Mouse (Mus musculus) hindbrain, embryonic 14.5 days (tissue): ENCODE measurements at regions not wholly inside any gene's neighbourhood (a gene's known extent, or its start where the extent isn't known, plus 50 kb on each side); places are given as distances from the start of the nearest gene placed in this dataset.

Experiments used
- ATAC-seq: fragments of 200-750 bp; cut with Nextera tagmentation; 2 replicates; pipeline ENCODE4 v1.8.0; 2017; ENCODE audit warnings: moderate number of reproducible peaks, mild to moderate bottlenecking, moderate TSS enrichment, moderate library complexity; ENCODE audit not compliant: low FRiP score
- DNase-seq: peaks from one replicate; pipeline ENCODE4 v3.0.0-alpha.2; 2015; ENCODE audit warnings: low spot score
- H3K27ac ChIP-seq: fragments of 300-500 bp; sonication (generic); 2 replicates; pipeline ENCODE4 v1.5.1; 2014; ENCODE audit warnings: mild to moderate bottlenecking, moderate library complexity
- H3K27me3 ChIP-seq: fragments of 300-500 bp; sonication (generic); 2 replicates; pipeline ENCODE4 v1.6.1; 2014; ENCODE audit warnings: mild to moderate bottlenecking, low read length, mixed read lengths; ENCODE audit not compliant: control insufficient read depth, insufficient read depth
- H3K36me3 ChIP-seq: fragments of 300-500 bp; sonication (generic); replicated peaks from 2 replicates; pipeline ENCODE4 v1.6.1; 2014; ENCODE audit not compliant: control insufficient read depth, insufficient read depth
- H3K4me1 ChIP-seq: fragments of 300-500 bp; sonication (generic); replicated peaks from 2 replicates; pipeline ENCODE4 v1.6.1; 2014; ENCODE audit warnings: antibody characterized with exemption, low read length, mixed read lengths; ENCODE audit not compliant: control insufficient read depth, insufficient read depth
- H3K4me2 ChIP-seq: fragments of 300-500 bp; sonication (generic); replicated peaks from 2 replicates; pipeline ENCODE4 v1.6.1; 2014; ENCODE audit warnings: mild to moderate bottlenecking, moderate library complexity
- H3K4me3 ChIP-seq: fragments of 300-500 bp; sonication (generic); replicated peaks from 2 replicates; pipeline ENCODE4 v1.5.1; 2014; ENCODE audit warnings: mild to moderate bottlenecking, low read length
- H3K9ac ChIP-seq: fragments of 300-500 bp; sonication (generic); 2 replicates; pipeline ENCODE4 v1.6.1; 2014
- H3K9me3 ChIP-seq: fragments of 300-500 bp; sonication (generic); 2 replicates; pipeline ENCODE4 v1.6.1; 2016; ENCODE audit warnings: low read length; ENCODE audit not compliant: control insufficient read depth
- WGBS: fragments of 180-500 bp; shearing (Covaris S2); extraction: QIAGEN DNeasy Blood & Tissue Kit; methylation state at CpG from one replicate; pipeline ENCODE4 v1.1.7; 2014; 5-methylcytosine and 5-hydroxymethylcytosine counted together

DNA sequence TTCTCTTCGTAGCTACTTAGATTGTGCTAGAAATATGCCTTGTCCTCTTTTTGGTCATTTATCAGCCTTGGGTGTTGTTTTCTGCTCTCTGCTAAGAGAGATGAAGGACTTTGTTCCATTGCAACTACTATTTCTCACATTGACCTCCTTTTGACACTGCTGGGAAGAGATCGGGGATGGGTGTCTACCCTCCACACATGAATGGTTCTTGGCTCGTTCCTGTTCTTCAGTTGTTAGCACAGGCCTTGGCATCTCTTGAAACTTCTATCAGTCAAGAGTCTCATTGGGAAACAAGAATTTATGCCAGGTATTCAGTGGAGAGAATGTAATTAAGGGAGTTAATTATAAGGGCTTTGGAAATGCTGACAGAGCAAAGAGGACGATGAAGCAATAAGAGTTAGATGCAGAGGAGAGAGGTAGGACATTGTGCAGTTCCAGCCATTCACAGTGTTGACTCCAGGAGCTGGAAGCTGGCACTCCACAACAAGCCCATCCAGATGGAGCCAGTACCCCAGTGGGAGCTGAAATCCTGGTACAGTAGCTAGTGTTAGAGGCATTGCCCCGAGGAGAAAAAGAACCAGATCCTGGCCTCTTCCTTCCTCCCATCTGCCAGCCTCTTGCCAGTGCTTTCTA lies 107.5 kb upstream of the Tab2 start:
- no peak overlapping the region for H3K4me3 ChIP-seq
- no peak overlapping the region for H3K4me2 ChIP-seq
- ATAC-seq (peak; percentile 53), DNase-seq (no peak)
- H3K4me1 ChIP-seq, result no peaks in the 10 kb centered on the region
- no peak overlapping the region for H3K27ac ChIP-seq
- no peaks in the 10 kb centered on the region for H3K36me3 ChIP-seq
- peaks cover 4% of the 10 kb centered on the region; the same call in 1 of the 2 replicates for H3K9me3 ChIP-seq
- no peak overlapping the region for H3K9ac ChIP-seq
- no peaks in the 10 kb centered on the region for H3K27me3 ChIP-seq
- WGBS, result 61% methylated on average over 5 of the region's 5 CpGs

DNA sequence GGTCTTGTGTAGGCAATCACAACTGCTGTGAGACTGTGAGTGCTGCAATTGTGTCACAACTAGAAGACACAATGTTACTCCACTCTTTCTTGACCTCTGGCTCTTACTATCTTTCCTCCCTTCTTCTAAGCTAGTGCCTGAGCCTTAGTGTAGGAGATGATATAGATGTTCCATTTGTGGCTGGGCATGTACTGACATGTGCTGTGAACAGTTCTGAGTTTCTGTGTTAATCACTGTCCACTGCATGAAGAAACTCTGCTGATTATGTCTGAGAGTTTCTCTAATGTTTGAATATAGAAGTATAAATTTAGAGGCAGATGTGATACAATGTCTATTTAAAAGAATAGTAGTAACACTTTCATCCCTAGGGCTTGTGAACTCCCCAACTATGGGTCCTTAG lies 105.0 kb upstream of the Tab2 start:
- no peak overlapping the region for H3K27ac ChIP-seq
- no peaks in the 10 kb centered on the region for H3K4me1 ChIP-seq
- H3K4me2 ChIP-seq, result no peak overlapping the region
- H3K36me3 ChIP-seq, result no peaks in the 10 kb centered on the region
- DNase-seq, result no peak
- H3K9me3 ChIP-seq, result peaks cover 4% of the 10 kb centered on the region; the same call in 1 of the 2 replicates
- H3K4me3 ChIP-seq, result no peak overlapping the region
- H3K9ac ChIP-seq, result no peak overlapping the region
- ATAC-seq, result no peak
- H3K27me3 ChIP-seq, result no peaks in the 10 kb centered on the region

DNA sequence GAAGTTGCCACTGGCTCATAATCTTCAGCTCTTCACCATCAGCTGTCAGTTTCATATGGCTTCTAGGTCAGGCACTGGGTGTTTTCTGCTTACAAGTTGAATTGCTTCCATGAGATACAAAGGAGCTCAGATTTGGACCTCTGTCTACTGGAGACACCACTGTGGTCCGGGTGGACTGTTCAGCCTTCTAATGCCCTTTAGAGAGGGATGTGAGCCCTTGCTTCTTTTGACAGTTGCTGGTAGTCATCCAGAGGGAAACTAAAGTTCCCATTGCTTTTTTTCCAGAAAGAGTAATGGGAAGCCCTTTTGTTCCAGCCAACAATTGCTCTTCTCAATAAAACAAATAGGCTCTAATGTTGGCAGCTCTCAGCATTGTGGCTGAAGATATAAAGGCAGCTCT lies 103.7 kb upstream of the Tab2 start:
- H3K9me3 ChIP-seq, result peaks cover 4% of the 10 kb centered on the region; the same call in 1 of the 2 replicates
- no peaks in the 10 kb centered on the region for H3K36me3 ChIP-seq
- 58% methylated on average over 1 of the region's 1 CpGs for WGBS
- H3K4me1 ChIP-seq, result no peaks in the 10 kb centered on the region
- H3K9ac ChIP-seq, result no peak overlapping the region
- ATAC-seq (no peak), DNase-seq (no peak)
- no peak overlapping the region for H3K4me3 ChIP-seq
- no peaks in the 10 kb centered on the region for H3K27me3 ChIP-seq
- no peak overlapping the region for H3K27ac ChIP-seq
- no peak overlapping the region for H3K4me2 ChIP-seq

DNA sequence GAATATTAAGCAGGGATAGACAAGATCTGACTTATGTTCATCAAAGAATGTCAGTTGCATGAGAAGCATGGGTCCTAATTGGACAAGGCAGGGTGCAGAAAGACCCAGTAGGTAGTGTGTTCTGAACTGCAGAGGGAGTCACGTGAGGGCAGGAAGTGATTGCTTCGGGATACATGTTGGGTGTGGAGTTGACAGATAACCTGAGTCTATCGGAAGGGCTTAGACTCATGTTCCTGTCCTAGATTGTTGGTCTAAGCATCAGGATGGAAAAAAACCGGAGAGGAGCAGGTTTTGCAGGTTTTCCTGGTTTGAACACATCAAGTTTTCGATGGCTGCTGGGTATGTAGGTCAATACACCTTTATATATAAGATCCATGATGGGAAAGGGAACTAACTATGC lies 101.8 kb upstream of the Tab2 start:
- no peaks in the 10 kb centered on the region for H3K4me1 ChIP-seq
- DNase-seq, result no peak
- 87% methylated on average over 5 of the region's 5 CpGs for WGBS

DNA sequence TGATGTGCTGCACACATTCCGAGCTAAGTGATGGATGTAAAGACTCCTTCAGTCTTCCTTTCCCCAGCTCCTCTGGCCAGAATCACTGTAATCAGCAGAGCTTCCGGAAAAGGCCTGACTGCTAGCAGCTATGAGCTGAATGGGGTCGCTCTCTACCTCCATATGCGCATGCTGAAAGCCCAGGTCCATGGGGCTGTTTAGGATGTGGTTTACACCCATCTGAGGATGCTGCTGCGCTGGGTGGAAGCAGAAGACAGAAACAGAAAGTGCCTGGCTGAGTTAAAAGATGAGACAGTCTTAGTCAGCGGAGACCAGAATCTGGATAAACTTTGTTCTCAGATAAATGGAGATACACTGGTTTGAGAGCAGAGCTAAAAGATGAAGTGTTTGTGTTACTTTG lies 99.3 kb upstream of the Tab2 start:
- 79% methylated on average over 6 of the region's 6 CpGs for WGBS
- no peak overlapping the region for H3K4me2 ChIP-seq

More for the DNA sequence above, 101.8 kb upstream of the Tab2 start:
- no peaks in the 10 kb centered on the region for H3K27me3 ChIP-seq
- no peak for ATAC-seq
- no peak overlapping the region for H3K27ac ChIP-seq
- H3K36me3 ChIP-seq, result no peaks in the 10 kb centered on the region
- no peak overlapping the region for H3K9ac ChIP-seq
- H3K4me3 ChIP-seq, result no peak overlapping the region
- H3K9me3 ChIP-seq, result peaks cover 4% of the 10 kb centered on the region; the same call in 1 of the 2 replicates
- no peak overlapping the region for H3K4me2 ChIP-seq

DNA sequence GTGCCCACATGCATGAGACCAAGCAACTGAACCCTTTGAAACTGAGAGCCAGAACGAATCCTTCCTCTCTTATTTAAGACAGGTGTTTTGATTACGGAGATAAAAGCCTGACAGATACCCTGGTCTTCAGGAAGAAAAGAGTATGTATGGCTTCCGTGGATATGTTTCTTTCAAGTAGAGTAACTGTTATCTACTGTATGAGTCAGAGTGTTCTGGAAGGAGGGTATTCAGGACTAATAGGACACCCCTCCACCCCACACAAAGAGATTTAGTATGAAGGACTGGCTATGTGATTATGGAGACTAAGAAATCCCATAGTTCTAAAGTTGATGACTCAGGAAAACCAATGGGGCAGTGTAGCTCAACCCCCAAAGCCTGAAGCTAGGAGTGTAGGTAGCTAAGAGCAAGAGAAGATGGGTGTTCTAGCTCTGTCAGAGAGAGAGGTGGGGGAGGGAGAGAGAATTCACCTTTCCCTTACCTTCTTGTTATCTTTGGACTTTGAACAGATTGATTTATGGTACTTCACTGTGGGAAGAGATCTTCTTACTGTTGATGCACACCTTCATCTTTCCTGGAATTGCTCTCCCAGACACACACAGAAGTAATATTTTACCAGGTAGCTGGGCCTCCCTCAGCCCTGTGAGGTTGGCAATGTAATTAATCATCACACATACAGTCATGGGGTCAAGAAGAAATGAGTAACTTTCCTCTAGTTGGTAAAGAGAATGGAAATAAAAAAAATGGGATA lies 87.6 kb upstream of the Tab2 start:
- Histone ChIP-seq H3K9me3 (no peaks in the 10 kb centered on the region), H3K9ac (no peak overlapping the region), H3K4me1 (no peaks in the 10 kb centered on the region; the same call in 1 of the 2 replicates), H3K27me3 (no peaks in the 10 kb centered on the region), H3K4me2 (no peak overlapping the region), H3K4me3 (no peak overlapping the region), H3K27ac (no peak overlapping the region), H3K36me3 (no peaks in the 10 kb centered on the region)
- ATAC-seq, result no peak
- DNase-seq, result no peak
- 93% methylated on average over 3 of the region's 3 CpGs for WGBS

More for the DNA sequence above, 99.3 kb upstream of the Tab2 start:
- no peaks in the 10 kb centered on the region for H3K36me3 ChIP-seq
- no peaks in the 10 kb centered on the region for H3K9me3 ChIP-seq
- H3K9ac ChIP-seq, result no peak overlapping the region
- H3K4me3 ChIP-seq, result no peak overlapping the region
- DNase-seq, result no peak
- H3K4me1 ChIP-seq, result no peaks in the 10 kb centered on the region
- no peak overlapping the region for H3K27ac ChIP-seq
- H3K27me3 ChIP-seq, result no peaks in the 10 kb centered on the region
- ATAC-seq, result no peak

DNA sequence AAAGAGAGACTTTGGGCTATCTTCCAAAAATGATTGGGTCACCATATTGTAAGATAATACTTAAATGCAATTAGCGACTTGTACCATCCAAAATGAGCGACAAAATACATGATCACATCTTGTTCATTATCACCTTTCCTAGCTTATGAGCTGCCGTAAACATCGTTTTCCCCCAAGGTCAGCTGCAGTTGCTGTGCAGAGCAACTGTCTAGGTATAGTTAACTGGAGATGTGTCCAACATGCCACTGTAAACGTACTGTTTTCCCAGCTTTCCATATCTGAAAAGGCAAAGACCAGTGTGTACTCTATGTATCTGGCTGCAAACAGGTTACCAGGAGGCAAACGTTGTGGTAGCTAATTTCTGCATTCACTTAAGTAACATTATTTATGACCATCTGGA lies 86.3 kb upstream of the Tab2 start:
- Histone ChIP-seq H3K9me3 (no peaks in the 10 kb centered on the region), H3K9ac (no peak overlapping the region), H3K27me3 (no peaks in the 10 kb centered on the region), H3K36me3 (no peaks in the 10 kb centered on the region), H3K27ac (no peak overlapping the region), H3K4me1 (peaks cover 11% of the 10 kb centered on the region), H3K4me3 (no peak overlapping the region), H3K4me2 (no peak overlapping the region)
- WGBS, result 92% methylated on average over 6 of the region's 6 CpGs
- no peak for DNase-seq
- ATAC-seq, result no peak

DNA sequence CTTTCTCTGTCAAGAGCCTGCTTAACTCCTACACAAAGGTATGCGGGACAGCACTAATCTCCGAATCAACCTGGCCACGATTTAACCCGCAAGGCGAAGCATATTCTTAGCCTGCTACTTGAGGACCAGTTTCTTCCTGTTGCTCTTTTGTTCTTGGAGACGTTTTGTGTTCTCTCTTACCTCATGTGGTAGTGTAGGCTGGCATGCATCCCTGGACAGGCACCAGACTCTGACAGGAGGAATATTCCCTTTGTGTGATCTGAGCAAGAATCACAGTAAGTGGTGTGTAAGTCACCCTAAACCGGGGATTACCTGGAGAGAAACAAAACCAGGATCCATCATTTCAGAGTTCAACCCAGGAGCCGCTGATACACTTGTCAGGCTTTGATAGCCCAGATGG lies 85.8 kb upstream of the Tab2 start:
- no peak overlapping the region for H3K27ac ChIP-seq
- 71% methylated on average over 8 of the region's 8 CpGs for WGBS
- no peak overlapping the region for H3K4me3 ChIP-seq
- ATAC-seq, result no peak
- no peaks in the 10 kb centered on the region for H3K9me3 ChIP-seq
- no peaks in the 10 kb centered on the region for H3K27me3 ChIP-seq
- no peak overlapping the region for H3K4me2 ChIP-seq
- no peaks in the 10 kb centered on the region for H3K36me3 ChIP-seq
- H3K9ac ChIP-seq, result no peak overlapping the region
- H3K4me1 ChIP-seq, result peaks cover 11% of the 10 kb centered on the region
- no peak for DNase-seq

DNA sequence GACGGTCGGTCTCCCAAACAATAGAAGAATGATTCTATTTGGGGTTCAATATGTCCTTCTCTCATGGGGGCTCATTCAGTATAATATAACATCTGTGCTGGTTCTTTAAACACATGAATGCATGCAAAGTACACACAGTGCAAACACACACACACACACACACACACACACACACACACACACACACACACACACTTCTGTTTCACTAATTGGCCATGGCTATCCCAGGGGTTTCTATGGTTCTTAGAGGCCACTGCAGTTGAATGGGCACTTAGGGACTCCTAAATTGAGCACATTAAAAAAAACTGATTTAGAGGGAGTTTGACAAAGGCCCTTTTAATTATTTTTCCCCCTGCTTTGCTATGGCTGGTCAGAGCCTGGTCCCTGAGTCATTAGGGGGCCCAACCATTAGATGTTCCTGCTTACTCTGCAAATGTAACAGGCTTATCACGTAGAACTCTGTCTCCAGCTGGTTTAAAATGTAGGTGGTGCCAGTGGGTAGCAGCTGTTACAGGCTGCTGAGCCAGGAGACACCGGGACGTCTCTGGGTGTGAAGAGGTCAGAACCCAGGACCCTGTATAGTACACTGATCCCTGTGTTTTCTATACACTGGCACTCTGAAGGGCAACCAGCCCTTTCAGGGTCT lies 82.1 kb upstream of the Tab2 start:
- Histone ChIP-seq H3K4me3 (no peak overlapping the region), H3K27me3 (no peaks in the 10 kb centered on the region), H3K27ac (peak overlapping the region; percentile 72), H3K36me3 (no peaks in the 10 kb centered on the region), H3K4me1 (peaks cover 14% of the 10 kb centered on the region), H3K4me2 (0 out of 2 replicates have a peak overlapping the region, but pooled peaks have one; percentile 27), H3K9me3 (no peaks in the 10 kb centered on the region), H3K9ac (0 out of 2 replicates have a peak overlapping the region, but pooled peaks have one; percentile 31)
- 8% methylated on average over 5 of the region's 5 CpGs for WGBS
- DNase-seq (no peak), ATAC-seq (peak; percentile 85)
